Mouse (Mus musculus): Measurements from ENCODE around the gene Tbc1d22a.

Gene Tbc1d22a

DNA sequence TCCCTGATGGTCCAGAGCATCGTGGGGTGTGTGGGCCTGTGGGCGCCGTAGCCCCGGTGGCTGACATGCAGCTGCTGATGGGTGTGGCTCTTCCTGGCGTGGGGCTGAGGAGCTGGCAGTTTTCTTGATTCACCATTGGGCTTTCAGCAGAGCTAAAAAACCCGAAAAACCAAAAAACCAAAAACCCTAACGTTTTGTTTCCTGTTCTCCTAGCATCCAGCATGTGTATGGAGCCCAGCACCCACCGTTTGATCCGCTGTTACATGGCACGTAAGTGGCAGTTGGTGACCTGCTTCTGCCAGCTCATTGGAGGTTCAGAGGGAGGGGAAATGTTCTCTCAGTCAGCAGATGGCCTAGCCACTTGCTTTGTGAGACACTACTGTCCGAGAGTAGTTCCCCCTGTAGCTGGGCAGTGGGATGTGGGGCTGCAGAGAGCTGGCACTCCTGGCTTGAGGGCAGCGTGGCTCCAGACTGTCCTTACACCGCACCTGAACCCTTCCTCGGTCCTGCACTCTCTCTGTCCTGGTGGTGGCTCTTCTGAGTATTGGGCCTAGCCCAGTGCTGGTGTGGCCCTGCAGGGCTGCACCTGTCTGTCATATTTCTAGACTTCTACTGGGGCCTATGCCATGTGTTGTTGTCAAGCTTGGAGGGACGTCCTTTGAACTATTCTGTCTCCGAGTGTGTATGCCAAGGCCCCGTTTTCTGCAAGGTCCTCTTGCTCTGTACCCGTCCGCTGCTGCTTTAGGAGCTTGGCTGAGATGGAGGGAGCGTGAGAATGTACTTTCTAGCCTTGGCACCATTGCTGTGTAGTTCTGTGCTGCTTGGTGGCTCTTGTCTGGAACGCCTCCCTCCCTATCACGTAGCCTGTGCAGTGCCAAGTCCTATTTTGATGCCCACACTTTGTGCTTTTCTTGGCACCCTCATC is 20.5 kb downstream of the Tbc1d22a start:
- no peak for DNase-seq (ENCODE audit: low read depth, low spot score)

DNA sequence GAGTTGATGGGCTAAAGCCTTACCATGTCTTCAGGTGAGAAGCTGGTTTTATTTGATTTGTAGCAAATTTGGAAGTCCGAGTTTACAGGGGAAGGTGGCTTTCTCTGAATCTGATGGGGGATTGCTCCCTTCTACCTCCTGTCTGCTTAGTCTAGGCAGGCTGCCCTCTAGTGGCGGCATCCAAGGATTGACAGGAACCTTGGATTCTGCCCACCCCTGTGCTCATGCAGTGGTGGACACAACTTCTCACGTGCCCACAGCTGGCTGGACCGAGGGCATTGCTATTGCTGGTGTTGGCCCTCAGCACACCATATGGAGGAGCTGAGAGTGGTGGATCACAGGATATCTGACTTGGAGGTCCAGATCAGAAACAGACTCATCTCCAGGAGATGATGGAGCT is 22.0 kb downstream of the Tbc1d22a start:
- DNase-seq (ENCODE audit: low read depth, low spot score): peak; percentile 66

DNA sequence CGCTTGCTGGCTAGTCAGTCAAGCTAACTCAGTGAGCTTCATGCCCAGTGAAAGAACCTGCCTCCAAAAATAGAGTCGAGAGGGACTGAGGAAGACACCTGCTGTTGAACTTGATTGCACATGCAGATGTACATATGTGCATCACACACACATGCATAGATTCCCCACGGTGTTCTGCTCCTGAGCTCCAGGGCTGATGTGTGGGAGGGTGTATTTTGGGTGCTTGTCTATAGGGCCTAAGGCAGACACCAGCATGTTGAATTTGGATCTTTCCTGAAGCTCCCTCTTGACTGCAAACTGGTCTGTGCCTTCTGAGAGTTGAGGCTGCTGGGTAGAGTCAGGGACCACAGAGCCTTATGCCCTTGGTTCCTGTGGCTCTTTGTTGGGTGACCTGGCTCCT is 23.8 kb downstream of the Tbc1d22a start:
- DNase-seq (ENCODE audit: low read depth, low spot score): no peak

GRCm38 (mm10) chr15:86239068-86239467 is 24.8 kb downstream of the Tbc1d22a start:
- DNase-seq (ENCODE audit: low read depth, low spot score): peak; percentile 8

DNA sequence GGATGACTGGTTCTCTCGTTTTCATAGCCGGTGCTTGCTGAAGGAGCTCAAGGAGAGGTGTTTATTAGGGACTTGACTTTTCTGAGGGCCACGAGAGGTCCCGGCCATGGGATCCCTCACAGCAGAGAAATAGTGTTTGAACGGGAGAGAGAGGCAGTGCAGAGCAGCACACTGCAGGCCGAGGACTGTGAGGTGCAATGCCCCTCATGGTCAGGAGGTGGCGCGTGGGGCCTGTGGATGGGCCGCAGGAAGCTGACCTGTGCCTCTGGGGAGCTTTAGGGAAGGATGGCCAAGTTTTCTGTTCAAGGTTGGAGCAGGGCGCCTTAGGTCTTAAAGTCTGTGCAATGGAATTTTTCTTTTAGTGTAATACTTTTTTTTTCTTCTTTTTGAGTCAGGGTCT is 25.5 kb downstream of the Tbc1d22a start:
- peak; percentile 69 for DNase-seq (ENCODE audit: low read depth, low spot score)

GRCm38 (mm10) chr15:86243708-86244107 is 29.4 kb downstream of the Tbc1d22a start:
- DNase-seq (ENCODE audit: low read depth, low spot score): peak; percentile 82

GRCm38 (mm10) chr15:86244380-86244779 is 30.1 kb downstream of the Tbc1d22a start:
- peak; percentile 62 for DNase-seq (ENCODE audit: low read depth, low spot score)

DNA sequence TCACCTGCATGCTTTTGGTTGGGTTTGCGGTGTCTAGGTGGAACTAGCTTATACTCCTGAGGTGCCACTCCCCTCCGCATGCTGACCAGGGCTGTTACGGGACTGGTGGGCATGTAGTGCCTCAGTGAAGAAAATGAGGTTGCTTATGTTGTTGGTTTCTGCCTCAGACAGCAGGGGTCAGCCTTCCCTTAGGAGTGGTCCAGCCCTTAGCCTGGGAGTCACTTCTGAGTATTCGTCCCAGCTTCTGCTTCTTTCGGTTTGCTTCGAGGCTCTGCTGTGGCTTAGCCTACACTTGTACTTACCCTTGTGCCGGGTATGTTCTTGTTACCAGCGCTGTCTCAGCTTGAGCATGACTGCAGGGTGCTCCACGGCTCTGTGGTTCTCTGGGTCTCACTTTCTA is 36.0 kb downstream of the Tbc1d22a start:
- peak; percentile 42 for DNase-seq (ENCODE audit: low read depth, low spot score)

DNA sequence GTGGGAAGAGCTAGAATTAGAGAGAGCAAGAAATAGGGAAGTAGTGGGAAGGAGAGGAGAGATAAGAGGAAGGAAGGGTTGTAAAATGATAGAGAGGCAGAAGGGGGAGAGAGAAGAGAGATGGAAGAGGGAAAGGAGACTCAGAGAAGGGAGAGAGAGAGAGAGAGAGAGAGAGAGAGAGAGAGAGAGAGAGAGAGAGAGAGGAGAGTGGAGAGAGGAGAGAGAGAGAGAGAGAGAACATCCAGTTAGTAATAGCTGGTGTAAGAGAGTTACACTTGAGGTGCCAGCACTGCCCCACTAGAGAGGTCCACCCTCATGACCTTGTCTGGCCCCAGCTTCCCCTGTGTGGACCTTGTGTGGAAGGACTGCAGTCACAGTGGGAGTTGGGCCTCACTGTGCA is 37.9 kb downstream of the Tbc1d22a start:
- DNase-seq (ENCODE audit: low read depth, low spot score): no peak

DNA sequence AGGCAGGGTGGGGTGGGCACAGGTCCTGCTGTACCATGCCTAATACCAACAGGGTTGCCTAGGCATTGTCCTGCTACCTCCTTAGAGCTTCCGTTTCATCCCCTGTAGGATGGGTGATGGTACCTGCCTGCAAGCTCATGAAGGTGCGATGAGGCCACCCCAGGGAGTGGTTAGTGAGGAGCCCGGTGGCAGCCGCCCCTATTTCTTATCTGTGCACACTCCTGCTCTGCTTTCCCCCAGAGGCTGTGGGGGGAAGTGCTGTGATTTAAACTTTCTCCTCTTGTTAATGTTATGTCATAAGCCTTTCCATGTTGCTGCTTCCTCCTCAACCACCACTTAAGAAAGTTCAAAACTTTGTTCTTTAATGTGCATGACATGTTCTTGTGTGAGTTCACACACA is 38.4 kb downstream of the Tbc1d22a start:
- DNase-seq (ENCODE audit: low read depth, low spot score): no peak

GRCm38 (mm10) chr15:86253411-86253810 is 39.2 kb downstream of the Tbc1d22a start:
- DNase-seq (ENCODE audit: low read depth, low spot score): no peak

DNA sequence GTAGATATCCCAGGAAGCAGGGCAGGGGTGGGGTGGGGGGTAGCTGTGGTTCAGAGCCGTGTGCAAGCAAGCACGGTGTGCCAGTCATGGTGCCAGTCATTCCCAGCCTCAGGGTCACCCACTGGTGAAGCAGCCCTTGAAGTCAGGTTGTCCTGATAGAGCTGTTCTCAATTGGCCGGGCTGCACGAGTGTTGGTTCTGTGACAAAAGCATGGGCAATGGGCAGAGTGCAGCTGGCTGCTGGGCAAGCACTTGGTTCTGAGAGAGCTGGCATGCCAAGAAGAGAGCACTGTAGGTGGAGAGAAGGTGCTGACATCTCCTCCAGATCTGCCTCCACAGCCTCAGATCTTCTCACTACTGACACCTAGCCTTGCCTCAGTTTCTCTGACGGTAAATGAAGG is 41.9 kb downstream of the Tbc1d22a start:
- no peak for DNase-seq (ENCODE audit: low read depth, low spot score)

DNA sequence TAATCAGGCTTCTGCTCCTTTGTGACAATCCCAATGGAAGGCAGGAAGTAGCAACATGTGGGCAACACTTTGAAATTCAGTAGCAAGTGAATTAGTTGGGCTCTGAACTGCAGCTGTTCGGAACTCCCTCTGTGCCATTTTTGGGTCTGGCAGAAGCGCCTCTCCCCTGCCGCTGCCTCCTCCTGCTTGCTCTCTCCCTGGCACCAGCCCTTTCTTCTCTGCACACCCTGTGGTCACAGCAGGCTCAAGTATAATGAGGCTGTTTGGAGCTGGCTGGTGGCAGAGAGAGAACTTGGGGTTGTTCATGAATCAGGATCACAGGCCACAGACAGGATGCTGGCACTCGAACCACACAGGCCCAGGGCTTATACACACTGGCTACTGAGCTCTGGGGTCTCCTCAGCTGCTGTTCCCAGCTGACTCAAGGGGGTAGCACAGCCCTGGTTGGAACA is 42.5 kb downstream of the Tbc1d22a start:
- no peak for DNase-seq (ENCODE audit: low read depth, low spot score)

DNA sequence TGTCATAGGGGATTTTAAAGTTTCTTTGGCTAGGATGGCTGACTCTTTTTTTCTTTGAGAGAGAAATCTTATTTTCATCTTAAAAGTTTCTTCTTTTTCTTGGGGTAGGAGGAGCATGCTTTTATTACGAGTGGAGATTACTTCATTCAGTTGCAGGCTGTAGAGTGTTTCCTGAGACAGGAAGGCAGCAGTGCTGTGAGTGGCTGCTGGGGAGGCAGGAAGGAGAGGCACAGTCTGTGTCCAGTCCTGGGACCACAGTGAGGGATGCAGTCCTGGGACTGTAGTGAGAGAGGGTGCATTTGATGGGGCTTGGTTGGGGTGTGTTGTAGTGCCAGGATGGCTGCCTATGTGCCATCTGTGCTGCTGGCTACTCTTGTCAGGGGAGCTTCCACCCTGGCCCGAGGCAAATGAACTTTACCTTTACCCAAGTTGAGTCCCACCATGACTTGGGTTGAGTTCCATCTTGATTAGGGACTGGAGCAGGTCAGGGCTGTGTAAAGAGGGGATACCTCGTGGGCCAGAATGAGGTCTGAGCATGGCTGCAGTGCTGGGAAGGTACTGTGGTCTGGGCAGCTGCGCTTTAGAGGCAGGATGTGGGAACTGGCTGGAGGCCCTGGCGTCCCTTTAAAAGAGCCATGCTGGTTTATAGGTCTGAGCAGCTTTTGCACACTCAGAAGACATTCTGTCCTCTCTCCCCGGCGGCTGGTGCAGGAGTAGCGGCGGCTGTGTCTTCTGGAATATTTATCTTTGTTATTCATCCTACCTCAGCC is 43.8 kb downstream of the Tbc1d22a start:
- no peak for DNase-seq (ENCODE audit: low read depth, low spot score)

- DNase-seq (ENCODE audit: low read depth, low spot score): no peak
Measured at GRCm38 (mm10) chr15:86259233-86259632, 45.0 kb downstream of the Tbc1d22a start.

DNA sequence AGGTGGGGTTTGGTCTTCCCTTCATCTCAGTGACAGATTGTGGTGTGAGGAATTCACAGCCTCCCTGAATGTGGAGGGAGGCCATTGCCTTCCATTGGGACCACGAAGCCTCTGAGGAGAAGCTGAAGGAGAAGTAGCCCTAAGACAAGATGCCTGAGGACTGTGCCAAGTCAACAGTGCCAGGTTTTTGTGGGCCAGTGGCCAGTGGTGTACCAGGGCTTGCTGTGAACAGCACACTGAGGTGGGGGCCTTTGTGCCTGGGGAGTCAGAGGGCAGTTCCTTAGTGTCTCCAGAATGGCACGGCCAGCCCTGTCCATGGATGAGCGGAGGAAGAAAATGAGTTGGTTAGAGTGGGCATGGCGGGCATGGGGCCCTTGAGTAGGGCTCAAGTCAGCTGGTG is 45.9 kb downstream of the Tbc1d22a start:
- no peak for DNase-seq (ENCODE audit: low read depth, low spot score)

DNA sequence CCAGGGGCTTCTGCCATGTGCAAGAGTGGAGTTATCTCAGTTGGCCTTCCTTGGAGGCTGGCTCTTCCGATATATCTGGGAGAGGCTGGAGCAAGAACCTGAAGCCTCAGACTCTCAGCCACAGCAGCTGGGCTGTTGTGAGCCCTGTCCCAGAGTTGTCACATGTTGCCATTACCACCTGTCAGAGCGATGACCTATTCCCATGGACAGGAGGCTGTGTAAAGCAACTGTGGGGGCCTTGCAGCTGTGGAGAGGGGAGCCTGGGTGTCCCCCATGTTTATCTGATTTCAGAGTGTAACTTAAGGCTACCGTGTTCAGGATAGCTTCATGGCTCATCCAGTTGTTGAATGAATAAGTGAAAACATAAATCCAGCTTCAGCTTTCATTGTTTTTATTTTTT is 50.1 kb downstream of the Tbc1d22a start:
- DNase-seq (ENCODE audit: low read depth, low spot score): no peak

GRCm38 (mm10) chr15:86264803-86265202 is 50.5 kb downstream of the Tbc1d22a start:
- DNase-seq (ENCODE audit: low read depth, low spot score): no peak

GRCm38 (mm10) chr15:86266975-86267374 is 52.7 kb downstream of the Tbc1d22a start:
- no peak for DNase-seq (ENCODE audit: low read depth, low spot score)

- no peak for DNase-seq (ENCODE audit: low read depth, low spot score)
Measured at GRCm38 (mm10) chr15:86268526-86268925, 54.3 kb downstream of the Tbc1d22a start.

GRCm38 (mm10) chr15:86275754-86276153 is 61.5 kb downstream of the Tbc1d22a start:
- peak; percentile 6 for DNase-seq (ENCODE audit: low read depth, low spot score)

GRCm38 (mm10) chr15:86276538-86277264 is 62.4 kb downstream of the Tbc1d22a start:
- DNase-seq (ENCODE audit: low read depth, low spot score): no peak
